Mouse (Mus musculus) spleen, adult 2 months (tissue): ENCODE results near the gene Pdxp. TPM values are rescaled to one million over a fixed set of nuclear protein-coding genes. Genes with fewer than 3 reads are reported as not detected.

Experiments
- DNase-seq, 2 experiments: peaks; one replicate each; pipeline versions ENCODE4 v3.0.0 to v3.0.0-alpha.2; 2012 to 2021; ENCODE audit warnings: low spot score in 2 of 2, low read depth in 1 of 2
- H3K27ac ChIP-seq: fragments of 200-500 bp; 2 replicates; pipeline ENCODE4 v1.5.1; 2012; ENCODE audit warnings: low read length, inconsistent platforms; ENCODE audit not compliant: insufficient read depth
- H3K27me3 ChIP-seq: fragments of 200-500 bp; 2 replicates; pipeline ENCODE4 v1.6.1; 2012; ENCODE audit warnings: mild to moderate bottlenecking, moderate library complexity, low read length, inconsistent platforms; ENCODE audit not compliant: control insufficient read depth, insufficient read depth
- H3K36me3 ChIP-seq: fragments of 200-500 bp; 2 replicates; pipeline ENCODE4 v1.6.1; 2012; ENCODE audit warnings: mild to moderate bottlenecking, low read length, inconsistent platforms; ENCODE audit not compliant: control insufficient read depth, insufficient read depth
- H3K4me1 ChIP-seq: fragments of 200-500 bp; 2 replicates; pipeline ENCODE4 v1.6.1; 2011; ENCODE audit warnings: inconsistent platforms; ENCODE audit not compliant: control insufficient read depth, insufficient read depth, insufficient read length
- H3K4me3 ChIP-seq: fragments of 200-500 bp; 2 replicates; pipeline ENCODE4 v1.5.1; 2011; ENCODE audit warnings: mild to moderate bottlenecking, inconsistent platforms; ENCODE audit not compliant: insufficient read depth, insufficient read length; ENCODE audit errors: extremely low read depth
- CTCF ChIP-seq: fragments of 200-500 bp; IDR thresholded peaks from 2 replicates; pipeline ENCODE4 v1.5.1; 2011; ENCODE audit warnings: mild to moderate bottlenecking, inconsistent platforms; ENCODE audit not compliant: insufficient read depth, insufficient read length, insufficient replicate concordance; ENCODE audit errors: extremely low read depth
- POLR2A ChIP-seq: fragments of 200-500 bp; IDR thresholded peaks from 2 replicates; pipeline ENCODE4 v1.6.1; 2011; ENCODE audit warnings: low read depth, low read length, inconsistent platforms
- WGBS: fragments of 180-500 bp; shearing (Covaris S2); methylation state at CpG from one replicate; pipeline ENCODE4 v1.1.7; 2018; 5-methylcytosine and 5-hydroxymethylcytosine counted together
- polyA plus RNA-seq: library from polyadenylated mRNA; depleted of rRNA; stranded (reverse); fragments of >200 nt; gene quantifications from 2 replicates; pipeline ENCODE4 v1.2.3, GENCODE M21; 2012

Pdxp gene
- polyA plus RNA-seq, 1 experiment: 13.1 TPM

GRCm38 (mm10) chr15:78918126-78918525, 4.4 kb downstream of the Pdxp start:
- H3K4me1 ChIP-seq: peaks cover 13% of the 10 kb centered on the region
- DNase-seq: no peak

GRCm38 (mm10) chr15:78919914-78920313, 6.2 kb downstream of the Pdxp start:
- H3K36me3 ChIP-seq: peaks cover 3% of the 10 kb centered on the region
- 90% methylated on average over 12 of the region's 12 CpGs for WGBS
- peaks cover 13% of the 10 kb centered on the region; the same call in 1 of the 2 replicates for H3K4me1 ChIP-seq
- TF ChIP-seq CTCF (no peak), POLR2A (no peak)
- H3K4me3 ChIP-seq: no peak overlapping the region
- H3K27me3 ChIP-seq: no peaks in the 10 kb centered on the region
- DNase-seq: no peak
- no peak overlapping the region for H3K27ac ChIP-seq

More at GRCm38 (mm10) chr15:78918126-78918525, 4.4 kb downstream of the Pdxp start:
- WGBS: 95% methylated on average over 23 of the region's 23 CpGs
- H3K27ac ChIP-seq: no peak overlapping the region
- H3K4me3 ChIP-seq: no peak overlapping the region
- peaks cover 3% of the 10 kb centered on the region for H3K36me3 ChIP-seq
- TF ChIP-seq POLR2A: no peak
- TF ChIP-seq CTCF: no peak
- no peaks in the 10 kb centered on the region for H3K27me3 ChIP-seq

GRCm38 (mm10) chr15:78922700-78923099, 9.0 kb downstream of the Pdxp start:
- Histone ChIP-seq H3K36me3 (peaks cover 3% of the 10 kb centered on the region), H3K27me3 (no peaks in the 10 kb centered on the region), H3K4me1 (peaks cover 31% of the 10 kb centered on the region; the same call in 1 of the 2 replicates), H3K27ac (peak overlapping the region; percentile 60; the same call in 1 of the 2 replicates), H3K4me3 (no peak overlapping the region)
- TF ChIP-seq CTCF: no peak
- no peak for TF ChIP-seq POLR2A
- 53% methylated on average over 7 of the region's 7 CpGs for WGBS
- no peak for DNase-seq

- peak overlapping the region; percentile 60 for H3K27ac ChIP-seq
- no peak overlapping the region for H3K4me3 ChIP-seq
- TF ChIP-seq CTCF (no peak), POLR2A (no peak)
- 13% methylated on average over 6 of the region's 6 CpGs for WGBS
- H3K27me3 ChIP-seq: no peaks in the 10 kb centered on the region
- peak in 1 of 2 experiments; percentile 59 for DNase-seq
- peaks cover 31% of the 10 kb centered on the region; the same call in 1 of the 2 replicates for H3K4me1 ChIP-seq
- no peaks in the 10 kb centered on the region for H3K36me3 ChIP-seq
Measured at GRCm38 (mm10) chr15:78923585-78923984, 9.9 kb downstream of the Pdxp start.

GRCm38 (mm10) chr15:78925129-78925528, 11.4 kb downstream of the Pdxp start:
- Histone ChIP-seq H3K4me1 (peaks cover 31% of the 10 kb centered on the region; the same call in 1 of the 2 replicates), H3K4me3 (no peak overlapping the region), H3K36me3 (no peaks in the 10 kb centered on the region), H3K27ac (no peak overlapping the region; the same call in 1 of the 2 replicates), H3K27me3 (no peaks in the 10 kb centered on the region)
- 76% methylated on average over 8 of the region's 8 CpGs for WGBS
- TF ChIP-seq POLR2A (no peak), CTCF (no peak)
- DNase-seq: no peak

GRCm38 (mm10) chr15:78926021-78926919, 12.6 kb downstream of the Pdxp start, which contains the start of gene Lgals1:
Lgals1 (plus strand) TSS chr15:78926725.
- TF ChIP-seq POLR2A: no peak
- DNase-seq: peak in 1 of 2 experiments; percentile 55
- Histone ChIP-seq H3K36me3 (no peaks in the 10 kb centered on the region), H3K27ac (peak within 1 kb of the TSS; percentile 91), H3K4me3 (peak within 1 kb of the TSS; percentile 77), H3K27me3 (no peaks in the 10 kb centered on the region), H3K4me1 (peaks cover 31% of the 10 kb centered on the region; the same call in 1 of the 2 replicates)
- WGBS: 15% methylated on average over 20 of the region's 20 CpGs
